Mouse (Mus musculus): ENCODE measurements around the gene Ip6k1. TPM values are rescaled to one million over a fixed set of nuclear protein-coding genes. Genes with fewer than 3 reads are reported as not detected.

The Ip6k1 gene
- polyA plus RNA-seq, 2 experiments, result 34.6 to 83.3 TPM

- H3K9ac ChIP-seq (ENCODE audit: low read depth, low read length, severe bottlenecking), result no peak overlapping the region
- no peak overlapping the region for H3K4me2 ChIP-seq (replicated peaks; ENCODE audit: low read depth, low read length, severe bottlenecking)
- 73% methylated on average over 7 of the region's 7 CpGs for whole genome bisulfite sequencing
- peaks cover 10% of the 10 kb centered on the region; the same call in 1 of the 2 replicates for H3K4me1 ChIP-seq (ENCODE audit: control insufficient read depth, insufficient read depth, low read length)
- H3K9me3 ChIP-seq (ENCODE audit: control insufficient read depth, low read length), result no peaks in the 10 kb centered on the region
- H3K27ac ChIP-seq (replicated peaks; ENCODE audit: low read depth, low read length), result no peak overlapping the region
- no peaks in the 10 kb centered on the region for H3K27me3 ChIP-seq (ENCODE audit: control insufficient read depth, insufficient read depth, low read length)
- no peak for ATAC-seq (ENCODE audit: low FRiP score, low read depth)
- no peak for TF ChIP-seq POLR2A (IDR thresholded peaks at IDR 0.05; ENCODE audit: borderline replicate concordance, extremely low read depth, insufficient read depth, insufficient read length)
- H3K36me3 ChIP-seq (ENCODE audit: control insufficient read depth, insufficient read depth, low read length), result peaks cover 57% of the 10 kb centered on the region
- H3K4me3 ChIP-seq (replicated peaks; ENCODE audit: low read length), result no peak overlapping the region
- DNase-seq (ENCODE audit: low spot score), result no peak
Observed at GRCm38 (mm10) chr9:108052411-108052810, 50.1 kb downstream of the Ip6k1 start.

DNA sequence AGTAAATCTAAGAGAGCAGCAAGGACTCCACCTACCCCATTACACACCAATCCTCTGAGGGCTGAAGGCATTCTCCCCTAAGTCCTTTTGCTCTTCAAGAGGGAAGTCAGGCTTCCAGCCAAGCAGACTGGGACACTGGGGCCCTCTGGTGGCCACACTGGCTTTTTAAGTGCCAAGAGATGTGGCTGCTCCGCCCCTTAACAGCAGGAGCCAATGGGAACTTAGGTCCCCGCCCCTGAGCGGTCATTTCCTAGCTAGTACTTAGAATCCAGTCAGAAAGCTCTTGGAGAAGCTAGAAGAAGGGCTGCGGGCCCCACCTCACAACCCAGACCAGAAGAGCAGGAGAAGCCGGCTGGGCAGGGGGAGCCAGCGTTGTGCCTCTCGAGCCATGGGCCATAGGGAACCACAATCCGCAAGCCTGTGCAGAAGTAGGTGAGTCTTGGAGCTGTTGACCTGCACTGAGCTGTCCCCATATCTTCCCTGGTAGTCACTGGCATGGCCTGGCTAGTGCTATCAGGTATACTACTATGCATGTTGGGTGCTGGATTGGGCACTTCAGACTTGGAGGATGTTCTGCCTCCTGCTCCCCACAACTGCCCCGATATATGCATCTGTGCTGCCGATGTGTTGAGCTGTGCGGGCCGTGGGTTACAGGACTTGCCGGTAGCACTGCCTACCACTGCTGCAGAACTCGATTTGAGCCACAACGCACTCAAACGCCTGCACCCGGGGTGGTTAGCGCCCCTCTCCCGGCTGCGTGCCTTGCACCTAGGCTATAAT lies 50.8 kb downstream of the Ip6k1 start, which contains the start of gene Amigo3:
Amigo3 (plus strand) TSS at position 275 of the 780 bp plus-strand sequence.
- TF ChIP-seq POLR2A (IDR thresholded peaks at IDR 0.05; ENCODE audit: borderline replicate concordance, extremely low read depth, insufficient read depth, insufficient read length), result no peak
- Histone ChIP-seq H3K9ac (ENCODE audit: low read depth, low read length, severe bottlenecking) (no peak within 1 kb of the TSS), H3K4me1 (ENCODE audit: control insufficient read depth, insufficient read depth, low read length) (peaks cover 7% of the 10 kb centered on the region; the same call in 1 of the 2 replicates), H3K27me3 (ENCODE audit: control insufficient read depth, insufficient read depth, low read length) (no peaks in the 10 kb centered on the region), H3K4me2 (replicated peaks; ENCODE audit: low read depth, low read length, severe bottlenecking) (peak within 1 kb of the TSS; percentile 48), H3K36me3 (ENCODE audit: control insufficient read depth, insufficient read depth, low read length) (peaks cover 59% of the 10 kb centered on the region), H3K27ac (replicated peaks; ENCODE audit: low read depth, low read length) (peak within 1 kb of the TSS; percentile 38; the same call in 1 of the 2 replicates), H3K4me3 (replicated peaks; ENCODE audit: low read length) (peak within 1 kb of the TSS; percentile 16; the same call in 1 of the 2 replicates), H3K9me3 (ENCODE audit: control insufficient read depth, low read length) (no peaks in the 10 kb centered on the region)
- ATAC-seq (ENCODE audit: low FRiP score, low read depth) (peak; percentile 58), DNase-seq (ENCODE audit: low spot score) (peak; percentile 99)
- WGBS, result 51% methylated on average over 20 of the region's 20 CpGs

GRCm38 (mm10) chr9:108053665-108054225 lies 51.4 kb downstream of the Ip6k1 start:
- Histone ChIP-seq H3K4me1 (ENCODE audit: control insufficient read depth, insufficient read depth, low read length) (peaks cover 5% of the 10 kb centered on the region; the same call in 1 of the 2 replicates), H3K27ac (replicated peaks; ENCODE audit: low read depth, low read length) (0 out of 2 replicates have a peak overlapping the region, but pooled peaks have one; percentile 38), H3K9ac (ENCODE audit: low read depth, low read length, severe bottlenecking) (no peak overlapping the region), H3K9me3 (ENCODE audit: control insufficient read depth, low read length) (no peaks in the 10 kb centered on the region), H3K4me3 (replicated peaks; ENCODE audit: low read length) (no peak overlapping the region), H3K4me2 (replicated peaks; ENCODE audit: low read depth, low read length, severe bottlenecking) (no peak overlapping the region), H3K27me3 (ENCODE audit: control insufficient read depth, insufficient read depth, low read length) (no peaks in the 10 kb centered on the region), H3K36me3 (ENCODE audit: control insufficient read depth, insufficient read depth, low read length) (peaks cover 65% of the 10 kb centered on the region)
- DNase-seq (ENCODE audit: low spot score), result no peak
- no peak for TF ChIP-seq POLR2A (IDR thresholded peaks at IDR 0.05; ENCODE audit: borderline replicate concordance, extremely low read depth, insufficient read depth, insufficient read length)
- ATAC-seq (ENCODE audit: low FRiP score, low read depth), result no peak
- 89% methylated on average over 15 of the region's 15 CpGs for WGBS

DNA sequence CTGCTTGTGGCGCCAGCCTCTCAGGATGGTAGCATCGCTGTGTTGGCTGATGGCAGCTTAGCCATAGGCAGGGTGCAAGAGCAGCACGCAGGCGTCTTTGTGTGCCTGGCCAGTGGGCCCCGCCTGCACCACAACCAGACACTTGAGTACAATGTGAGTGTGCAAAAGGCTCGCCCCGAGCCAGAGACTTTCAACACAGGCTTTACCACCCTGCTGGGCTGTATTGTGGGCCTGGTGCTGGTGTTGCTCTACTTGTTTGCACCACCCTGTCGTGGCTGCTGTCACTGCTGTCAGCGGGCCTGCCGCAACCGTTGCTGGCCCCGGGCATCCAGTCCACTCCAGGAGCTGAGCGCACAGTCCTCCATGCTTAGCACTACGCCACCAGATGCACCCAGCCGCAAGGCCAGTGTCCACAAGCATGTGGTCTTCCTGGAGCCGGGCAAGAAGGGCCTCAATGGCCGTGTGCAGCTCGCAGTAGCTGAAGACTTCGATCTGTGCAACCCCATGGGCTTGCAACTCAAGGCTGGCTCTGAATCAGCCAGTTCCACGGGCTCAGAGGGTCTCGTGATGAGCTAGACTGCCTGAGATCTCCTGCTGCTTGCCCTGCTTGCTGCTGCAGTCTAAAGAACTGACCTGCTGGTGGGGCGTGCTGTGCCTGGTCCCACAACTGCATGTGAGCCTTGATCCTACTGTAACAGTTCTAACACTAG lies 52.2 kb downstream of the Ip6k1 start:
- H3K9ac ChIP-seq (ENCODE audit: low read depth, low read length, severe bottlenecking), result no peak overlapping the region
- DNase-seq (ENCODE audit: low spot score), result no peak
- ATAC-seq (ENCODE audit: low FRiP score, low read depth), result no peak
- no peak overlapping the region for H3K4me2 ChIP-seq (replicated peaks; ENCODE audit: low read depth, low read length, severe bottlenecking)
- peaks cover 5% of the 10 kb centered on the region; the same call in 1 of the 2 replicates for H3K4me1 ChIP-seq (ENCODE audit: control insufficient read depth, insufficient read depth, low read length)
- WGBS, result 92% methylated on average over 19 of the region's 22 CpGs
- H3K36me3 ChIP-seq (ENCODE audit: control insufficient read depth, insufficient read depth, low read length), result peaks cover 73% of the 10 kb centered on the region
- no peaks in the 10 kb centered on the region for H3K27me3 ChIP-seq (ENCODE audit: control insufficient read depth, insufficient read depth, low read length)
- H3K27ac ChIP-seq (replicated peaks; ENCODE audit: low read depth, low read length), result no peak overlapping the region
- TF ChIP-seq POLR2A (IDR thresholded peaks at IDR 0.05; ENCODE audit: borderline replicate concordance, extremely low read depth, insufficient read depth, insufficient read length), result no peak
- no peak overlapping the region for H3K4me3 ChIP-seq (replicated peaks; ENCODE audit: low read length)
- no peaks in the 10 kb centered on the region for H3K9me3 ChIP-seq (ENCODE audit: control insufficient read depth, low read length)

GRCm38 (mm10) chr9:108055061-108055460 lies 52.8 kb downstream of the Ip6k1 start:
- TF ChIP-seq POLR2A (IDR thresholded peaks at IDR 0.05; ENCODE audit: borderline replicate concordance, extremely low read depth, insufficient read depth, insufficient read length), result no peak
- Histone ChIP-seq H3K4me1 (ENCODE audit: control insufficient read depth, insufficient read depth, low read length) (peaks cover 5% of the 10 kb centered on the region; the same call in 1 of the 2 replicates), H3K4me3 (replicated peaks; ENCODE audit: low read length) (no peak overlapping the region), H3K36me3 (ENCODE audit: control insufficient read depth, insufficient read depth, low read length) (peaks cover 75% of the 10 kb centered on the region), H3K27ac (replicated peaks; ENCODE audit: low read depth, low read length) (no peak overlapping the region), H3K27me3 (ENCODE audit: control insufficient read depth, insufficient read depth, low read length) (no peaks in the 10 kb centered on the region), H3K4me2 (replicated peaks; ENCODE audit: low read depth, low read length, severe bottlenecking) (no peak overlapping the region), H3K9ac (ENCODE audit: low read depth, low read length, severe bottlenecking) (no peak overlapping the region), H3K9me3 (ENCODE audit: control insufficient read depth, low read length) (no peaks in the 10 kb centered on the region)
- DNase-seq (ENCODE audit: low spot score), result no peak
- 71% methylated on average over 1 of the region's 1 CpGs for WGBS
- no peak for ATAC-seq (ENCODE audit: low FRiP score, low read depth)
